Mouse (Mus musculus) heart, adult 10 weeks (tissue): ENCODE data around the gene Upb1. TPM values are rescaled to one million over a fixed set of nuclear protein-coding genes. Genes with fewer than 3 reads are reported as not detected.

ENCODE experiments used
- polyA plus RNA-seq: library from polyadenylated mRNA; stranded (reverse); fragments of 350-450 nt; fragmentation: Illumina TruSeq; extraction: RNeasy Lipid Tissue Mini Kit (QIAGEN cat#74804); gene quantifications from one replicate; pipeline ENCODE4 v1.2.3, GENCODE M21; 2014; ENCODE audit warnings: low read depth, low replicate concordance

Gene Upb1
- polyA plus RNA-seq = 0.76 TPM

GRCm38 (mm10) chr10:75400958-75401357, at the start of gene Upb1:
Gene Upb1, plus strand, starts transcription at chr10:75401115.

Other genes starting within 250 kb of the Upb1 start
- 27.6 TPM for gene Specc1l, start 189.0 kb upstream of the Upb1 start, polyA plus RNA-seq
- 6.6 TPM for gene Adora2a, start 84.2 kb upstream of the Upb1 start, polyA plus RNA-seq
- 83.8 TPM for gene Snrpd3, start 116.4 kb downstream of the Upb1 start, polyA plus RNA-seq
- 39.0 TPM for gene Gucd1, start 116.9 kb downstream of the Upb1 start, polyA plus RNA-seq
- 1.2 TPM for gene Lrrc75b, start 159.2 kb downstream of the Upb1 start, polyA plus RNA-seq
- not detected for gene Ggt1, start 160.5 kb downstream of the Upb1 start, polyA plus RNA-seq
- 6.0 TPM for gene Ggt5, start 188.2 kb downstream of the Upb1 start, polyA plus RNA-seq
- gene Susd2, start 242.9 kb downstream of the Upb1 start, polyA plus RNA-seq = 2.1 TPM